Mouse (Mus musculus) layer of hippocampus, adult 6 months (tissue): Measurements from ENCODE around the gene Gm42742. TPM values are rescaled to one million over a fixed set of nuclear protein-coding genes. Genes with fewer than 3 reads are reported as not detected.

Experiments used
- long read RNA-seq, 2 experiments: library from polyadenylated mRNA; unstranded; transcript quantifications; one replicate each; pipeline ENCODE4 v2.0.0; 2019 to 2020
- microRNA-seq: library from miRNA; unstranded; fragments of <30 nt; microRNA quantifications from one replicate; pipeline ENCODE4 v1.2.0, GENCODE M21; 2020
- polyA plus RNA-seq: library from polyadenylated mRNA; unstranded; fragments of <200 nt; fragmentation: Nextera tagmentation; gene quantifications from 2 replicates; pipeline ENCODE4 v1.2.3, GENCODE M21; 2021

The Gm42742 gene
- polyA plus RNA-seq = 8.1 and 19.3 TPM in 2 replicates
- long read RNA-seq, experiment 1, partial matches to known transcripts = 7 of 9 reads
- long read RNA-seq, experiment 1, other reads (novel, unspliced or antisense) = 2 of 9 reads
- long read RNA-seq, experiment 2, partial matches to known transcripts = 4 of 25 reads
- long read RNA-seq, experiment 2, other reads (novel, unspliced or antisense) = 21 of 25 reads

DNA sequence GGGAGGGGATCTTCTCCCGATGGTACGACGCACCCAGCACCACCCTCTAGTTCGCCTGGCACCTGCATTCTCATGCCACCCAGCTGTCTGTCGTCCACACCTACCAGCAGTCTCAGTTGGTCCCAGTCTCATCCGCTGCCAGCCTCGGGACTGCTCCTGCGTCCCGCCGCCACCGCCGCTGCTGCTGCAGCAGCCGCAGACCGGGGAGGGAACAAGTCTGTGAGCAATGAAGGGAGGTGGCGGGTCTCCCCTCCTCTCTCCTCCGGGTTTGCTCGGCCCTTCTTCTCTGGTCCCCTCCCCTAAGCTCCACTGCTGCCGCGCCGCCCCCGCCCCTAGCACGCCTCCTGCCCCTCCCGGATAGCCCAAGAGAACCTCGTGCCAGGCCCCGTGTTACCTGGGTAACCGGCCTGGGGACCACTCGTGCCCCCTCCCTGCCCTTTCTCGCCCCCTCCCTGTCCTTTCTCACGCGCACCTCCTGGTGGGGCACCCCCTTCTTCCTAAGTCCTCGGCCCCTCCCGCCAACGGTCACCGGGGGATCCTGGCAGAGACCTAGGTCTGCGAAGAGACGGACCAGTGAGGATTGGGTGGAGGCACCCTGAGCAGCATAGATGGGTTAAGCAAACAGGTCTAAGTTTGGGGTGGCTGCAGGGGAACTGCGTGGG, at the start of gene Gm42742, which contains the start of gene Prrt2:
TSS of gene Gm42742 (minus strand) at position 197 of the 662 bp plus-strand sequence.
TSS of gene Prrt2 (minus strand) at position 311 of the 662 bp plus-strand sequence.

DNA sequence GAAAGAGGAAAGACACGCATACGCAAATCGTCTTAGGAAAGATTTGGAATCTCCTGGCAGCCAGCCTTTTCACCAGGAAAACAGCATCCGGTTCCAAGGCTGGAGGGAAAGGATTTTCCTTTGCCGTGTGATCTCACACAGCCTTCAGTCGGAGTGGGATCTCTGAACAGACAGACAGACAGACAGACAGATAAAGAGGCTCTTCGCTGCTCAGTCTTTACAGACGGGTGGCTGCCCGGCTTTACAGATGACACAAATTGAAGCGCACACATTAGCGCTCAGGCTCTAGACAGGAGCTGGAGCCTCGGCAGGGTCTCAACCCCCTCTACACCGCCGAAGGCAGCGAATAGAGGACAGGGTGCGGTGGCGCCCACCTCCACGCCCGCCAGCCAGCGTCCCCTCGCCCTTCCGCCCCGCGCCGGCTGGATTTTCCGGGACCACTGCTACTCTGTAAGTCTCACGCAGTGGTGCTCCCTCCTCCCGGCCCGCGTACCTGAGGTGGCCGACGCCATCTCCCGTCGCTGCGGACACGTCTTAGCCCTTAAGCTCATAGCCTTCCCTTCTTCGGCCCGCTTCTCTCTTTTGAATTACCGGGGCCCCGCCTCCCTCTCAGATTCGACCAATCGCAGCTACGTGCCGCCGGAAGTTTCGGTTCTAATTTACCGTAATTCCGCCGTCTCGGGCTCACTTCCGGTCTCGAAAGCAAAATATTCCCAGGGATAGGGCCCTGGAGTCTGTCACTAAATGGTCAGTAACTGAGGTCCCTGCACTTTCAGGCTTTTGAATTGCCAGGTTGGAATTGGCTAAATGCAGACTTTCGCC, 21.2 kb upstream of the Gm42742 start, which contains the start of gene Kif22:
TSS of gene Kif22 (minus strand) at position 621 of the 822 bp plus-strand sequence.

DNA sequence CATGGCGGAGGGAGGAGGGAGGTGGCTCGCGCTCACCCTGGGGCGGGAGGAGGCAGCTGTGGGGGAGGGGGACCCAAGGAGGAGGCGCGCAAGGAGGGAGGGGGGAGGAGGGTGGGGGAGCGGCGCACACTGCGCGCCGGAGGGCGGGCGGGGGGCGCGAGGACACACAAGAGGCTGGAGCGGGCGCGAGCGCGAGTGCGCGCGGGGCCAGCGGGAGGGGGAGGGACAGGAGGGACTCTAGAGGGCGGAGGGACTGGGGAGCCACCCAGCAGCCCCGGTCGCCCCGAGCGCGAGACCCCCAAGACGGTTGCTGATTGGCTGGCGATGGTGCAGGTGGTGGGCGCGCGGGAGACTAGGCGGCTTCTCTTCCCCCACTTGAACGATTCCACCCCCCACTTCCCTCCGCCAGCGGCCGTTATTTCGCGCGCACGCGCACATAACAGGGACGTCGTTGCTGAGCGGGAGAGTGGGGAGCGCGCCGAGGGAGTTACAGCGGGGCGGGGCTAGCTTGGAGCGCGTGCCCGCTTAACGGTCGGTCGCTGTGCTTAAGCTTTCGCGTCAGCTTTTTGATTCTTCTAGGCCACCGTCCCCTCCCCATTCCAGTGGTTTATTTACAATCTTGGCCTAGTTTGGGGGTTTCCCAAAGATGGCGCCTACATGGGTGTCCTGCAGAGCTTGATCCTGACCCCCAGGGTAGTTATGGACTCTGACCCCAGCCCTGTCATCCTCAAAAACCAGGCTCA, 6.3 kb upstream of the Gm42742 start, which contains the start of gene Maz:
TSS of gene Maz (minus strand) at position 54 of the 743 bp plus-strand sequence.

DNA sequence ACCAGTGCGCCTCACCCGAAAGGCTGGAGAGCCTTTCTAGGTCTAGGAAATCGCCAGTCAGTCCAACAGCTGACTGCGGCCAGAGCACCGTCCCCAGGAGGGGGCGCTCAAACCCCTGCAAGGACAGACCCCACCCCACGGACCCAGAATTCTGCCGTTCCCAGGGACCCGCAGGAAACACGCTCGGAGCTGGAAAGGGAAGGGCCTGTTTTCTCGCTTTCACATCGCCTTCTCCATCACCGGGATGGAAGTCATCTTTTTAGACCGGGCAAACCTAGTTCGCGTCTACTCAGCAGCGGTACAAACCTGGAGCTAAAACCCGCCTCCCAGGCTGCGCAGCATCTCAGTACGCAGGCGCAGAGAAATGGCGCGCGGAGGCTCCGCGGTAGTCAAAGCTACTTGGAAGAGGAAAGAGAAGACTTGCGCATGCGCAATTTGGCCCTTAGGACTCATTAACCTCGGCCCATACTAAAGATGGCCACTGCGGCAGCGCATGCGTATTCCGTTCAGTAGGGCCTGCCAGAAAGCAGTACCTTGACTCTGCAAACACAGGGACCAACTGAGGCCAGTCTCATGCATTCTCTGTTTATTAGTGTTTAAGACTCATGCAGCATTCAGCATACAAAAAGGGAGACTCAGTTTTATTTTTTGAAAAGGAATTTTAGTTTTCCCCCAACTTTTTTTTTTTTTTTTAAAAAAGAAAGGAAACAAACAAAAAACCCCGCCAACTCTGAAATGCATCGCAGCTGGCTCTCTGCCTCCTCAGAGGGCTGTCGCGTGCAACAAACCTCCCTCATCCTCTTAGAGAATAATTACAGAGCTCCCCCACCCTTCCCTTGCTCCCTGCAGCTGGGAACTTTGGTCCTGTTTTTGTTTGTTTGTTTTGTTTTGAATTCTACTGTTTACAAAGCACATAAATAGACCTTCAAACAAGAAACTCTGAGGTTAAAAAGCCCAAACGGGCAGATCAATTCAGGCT, 3.6 kb downstream of the Gm42742 start, which contains the start of gene Pagr1a:
TSS of gene Pagr1a (minus strand) at position 382 of the 979 bp plus-strand sequence.

DNA sequence TGATC, 4.6 kb downstream of the Gm42742 start, which contains the start of gene Pagr1b:
TSS of gene Pagr1b (minus strand) at position 4 of the 5 bp plus-strand sequence.

DNA sequence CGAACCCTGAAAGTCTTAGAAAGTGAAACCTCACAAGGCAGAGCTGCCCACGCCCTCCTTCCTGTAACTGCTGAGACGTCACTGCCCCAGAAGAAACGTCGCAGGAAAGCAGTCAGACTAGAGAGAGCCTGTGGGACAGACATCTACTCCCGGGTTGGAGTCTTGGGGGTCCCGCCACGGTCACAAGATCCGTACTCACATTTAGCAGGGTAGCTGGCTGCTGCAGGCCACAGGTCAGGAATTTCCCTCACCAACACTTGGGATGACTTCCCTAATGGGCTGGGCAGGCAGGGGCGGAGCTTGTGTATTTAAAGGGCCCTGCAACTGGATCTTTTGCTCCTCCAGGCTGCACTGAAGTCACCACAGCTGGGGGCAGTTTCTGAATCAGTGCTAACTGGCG, 6.6 kb downstream of the Gm42742 start, which contains the start of gene Mvp:
TSS of gene Mvp (minus strand) at position 302 of the 400 bp plus-strand sequence.

DNA sequence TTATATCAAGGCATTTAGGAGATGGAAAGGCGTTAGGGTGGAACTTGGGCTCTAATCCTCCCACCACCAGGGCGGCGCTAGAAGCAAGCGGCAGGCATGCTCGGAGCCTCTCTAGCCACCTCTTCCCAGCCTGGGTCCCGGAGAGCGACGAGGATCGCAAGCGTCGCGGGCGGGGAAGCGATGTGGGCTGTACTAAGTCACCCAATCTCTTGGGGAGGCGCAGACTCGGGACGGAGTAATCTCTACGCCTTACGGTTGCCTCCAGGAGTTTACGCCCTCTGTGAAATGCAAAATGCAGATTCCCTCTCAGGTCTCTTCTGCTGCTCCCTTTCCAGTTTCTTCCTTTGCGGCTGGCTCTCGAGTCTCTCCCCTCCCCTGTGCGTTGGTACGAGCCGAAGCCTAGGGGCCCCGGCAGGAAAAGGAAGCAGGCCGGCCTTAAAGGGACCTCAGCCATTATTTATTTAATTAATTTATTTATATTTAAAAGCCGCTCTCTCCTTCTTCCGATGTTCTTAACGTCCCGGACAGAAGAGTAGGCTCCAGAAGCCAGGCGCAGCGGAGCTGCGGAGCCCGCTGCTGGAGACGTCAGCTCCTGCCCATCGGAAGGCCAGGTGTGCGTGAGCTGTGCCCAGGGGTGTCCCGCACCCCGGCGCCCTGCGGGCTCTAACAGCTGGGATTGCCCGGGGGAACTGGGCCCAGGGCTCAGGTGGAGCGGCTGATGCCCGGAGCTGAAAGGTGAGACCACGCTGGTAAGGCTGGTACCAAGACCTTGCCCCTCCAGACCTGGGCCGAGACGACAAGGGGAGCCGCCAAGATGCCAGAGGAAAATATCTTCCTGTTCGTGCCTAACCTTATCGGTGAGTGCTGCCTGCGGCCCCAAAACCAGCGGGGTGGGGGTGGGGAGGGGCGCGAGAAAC, 44.7 kb downstream of the Gm42742 start, which contains the start of gene Cdiptos:
TSS of gene Cdiptos (minus strand) at position 149 of the 917 bp plus-strand sequence.

DNA sequence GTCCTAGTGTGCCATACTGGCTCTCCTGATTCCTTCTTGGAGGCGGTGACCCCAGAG, 45.2 kb downstream of the Gm42742 start, which contains the start of gene Cdipt:
TSS of gene Cdipt (plus strand) at position 22 of the 57 bp plus-strand sequence.

Small RNA genes lying within 50 kb of the gene (microRNA-seq; reads per million reads assigned to microRNA genes)
- not detected for gene Gm44343

Other genes with a start within 250 kb of the Gm42742 start
- gene Ypel3, start 244.1 kb downstream of the Gm42742 start, polyA plus RNA-seq = 240 and 274 TPM in 2 replicates
- gene Tbx6, start 239.6 kb downstream of the Gm42742 start, polyA plus RNA-seq = not detected in 2 replicates
- gene Ppp4c, start 228.6 kb downstream of the Gm42742 start, polyA plus RNA-seq = 52.4 and 61.8 TPM in 2 replicates
- gene Fam57b, start 223.4 kb downstream of the Gm42742 start, polyA plus RNA-seq = 4.4 and 5.3 TPM in 2 replicates
- gene 4930451I11Rik, start 189.5 kb downstream of the Gm42742 start, polyA plus RNA-seq = not detected in 2 replicates
- 6.7 and 7.2 TPM in 2 replicates for gene Doc2a, start 173.7 kb downstream of the Gm42742 start, polyA plus RNA-seq
- gene Hirip3, start 159.1 kb downstream of the Gm42742 start, polyA plus RNA-seq = 2.4 and 3.8 TPM in 2 replicates
- gene Ino80e, start 158.7 kb downstream of the Gm42742 start, polyA plus RNA-seq = 46.0 and 48.1 TPM in 2 replicates
- 8.2 and 10.1 TPM in 2 replicates for gene Taok2, start 136.4 kb downstream of the Gm42742 start, polyA plus RNA-seq
- 28.6 and 32.5 TPM in 2 replicates for gene Tmem219, start 98.2 kb downstream of the Gm42742 start, polyA plus RNA-seq
- 262 and 282 TPM in 2 replicates for gene Kctd13, start 92.2 kb downstream of the Gm42742 start, polyA plus RNA-seq
- gene Asphd1, start 71.5 kb downstream of the Gm42742 start, polyA plus RNA-seq = 10.4 and 12.0 TPM in 2 replicates
- 70.3 and 76.4 TPM in 2 replicates for gene Sez6l2, start 70.5 kb downstream of the Gm42742 start, polyA plus RNA-seq
- gene Cdipt, start 45.2 kb downstream of the Gm42742 start, polyA plus RNA-seq = 205 and 220 TPM in 2 replicates
- gene Cdiptos, start 45.0 kb downstream of the Gm42742 start, polyA plus RNA-seq = 0.46 and 0.93 TPM in 2 replicates
- 4.2 and 5.5 TPM in 2 replicates for gene Mvp, start 6.5 kb downstream of the Gm42742 start, polyA plus RNA-seq
- gene Pagr1b, start 4.6 kb downstream of the Gm42742 start, polyA plus RNA-seq = 0.55 TPM in 1 of 2 replicates, not detected in the other
- 28.6 and 49.8 TPM in 2 replicates for gene Pagr1a, start 3.7 kb downstream of the Gm42742 start, polyA plus RNA-seq
- 96.1 and 120 TPM in 2 replicates for gene Prrt2, start 114 bp upstream of the Gm42742 start, polyA plus RNA-seq
- gene Maz, start 5.9 kb upstream of the Gm42742 start, polyA plus RNA-seq = 5.6 and 7.1 TPM in 2 replicates
- gene Kif22, start 21.4 kb upstream of the Gm42742 start, polyA plus RNA-seq = 15.6 and 17.6 TPM in 2 replicates
- gene Zg16, start 66.2 kb upstream of the Gm42742 start, polyA plus RNA-seq = not detected in 2 replicates
- gene AI467606, start 70.3 kb upstream of the Gm42742 start, polyA plus RNA-seq = 1.8 and 2.1 TPM in 2 replicates
- gene Qprt, start 101.1 kb upstream of the Gm42742 start, polyA plus RNA-seq = 0.89 and 0.97 TPM in 2 replicates
- gene Spn, start 116.7 kb upstream of the Gm42742 start, polyA plus RNA-seq = 0.06 TPM in 1 of 2 replicates, not detected in the other
- 30.0 and 34.9 TPM in 2 replicates for gene Cd2bp2, start 175.0 kb upstream of the Gm42742 start, polyA plus RNA-seq
- 8.5 and 9.3 TPM in 2 replicates for gene Tbc1d10b, start 187.4 kb upstream of the Gm42742 start, polyA plus RNA-seq
- 4.1 and 5.1 TPM in 2 replicates for gene Mylpf, start 187.8 kb upstream of the Gm42742 start, polyA plus RNA-seq
- 12.1 and 12.3 TPM in 2 replicates for gene Zfp553, start 212.0 kb upstream of the Gm42742 start, polyA plus RNA-seq
- 1.3 and 2.0 TPM in 2 replicates for gene Sept1, start 212.0 kb upstream of the Gm42742 start, polyA plus RNA-seq
- gene Zfp771, start 223.2 kb upstream of the Gm42742 start, polyA plus RNA-seq = 61.1 and 73.1 TPM in 2 replicates
- 66.6 and 67.2 TPM in 2 replicates for gene Dctpp1, start 239.6 kb upstream of the Gm42742 start, polyA plus RNA-seq